Mouse (Mus musculus) lung, adult 2 months (tissue): ENCODE measurements around the gene Lrrc32.
A peak's percentile ranks its signal among the peaks of the same experiment; 100 is the strongest.

Experiments
- CTCF ChIP-seq: fragments of 200-500 bp; IDR thresholded peaks from 2 replicates; pipeline ENCODE4 v1.5.1; 2011; ENCODE audit warnings: mild to moderate bottlenecking, low read length, control low read depth; ENCODE audit not compliant: insufficient read depth
- POLR2A ChIP-seq: fragments of 200-500 bp; IDR thresholded peaks from 2 replicates; pipeline ENCODE4 v1.6.1; 2011; ENCODE audit warnings: low read depth, mild to moderate bottlenecking, control low read depth, low read length, borderline replicate concordance; ENCODE audit errors: extremely low read depth

DNA sequence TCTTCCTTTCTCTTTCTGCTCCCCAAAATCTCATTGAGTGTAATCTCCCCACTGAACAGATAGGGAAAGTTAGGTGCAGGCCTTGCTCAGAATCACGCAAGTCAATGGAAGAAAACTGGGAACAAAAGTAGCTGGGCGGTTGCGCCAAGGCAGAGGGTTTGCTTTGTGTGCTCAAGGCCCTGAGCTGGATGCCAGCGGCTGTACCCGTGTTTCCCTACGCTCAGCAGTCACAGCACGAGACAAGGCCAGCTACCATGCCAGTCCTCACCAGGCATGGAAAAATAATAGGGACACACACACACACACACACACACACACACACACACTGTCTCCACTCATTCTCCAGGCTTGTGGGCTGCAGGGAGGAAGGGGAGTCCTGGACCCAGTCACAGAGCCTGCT, 12.0 kb downstream of the Lrrc32 start:
- TF ChIP-seq CTCF (no peak), POLR2A (0 out of 2 replicates have a peak, but pooled peaks have one; percentile 5)
